Mouse (Mus musculus) left cerebral cortex, adult 2 months (tissue): ENCODE results near the gene Chd9. TPM values are rescaled to one million over a fixed set of nuclear protein-coding genes. Genes with fewer than 3 reads are reported as not detected.

Experiments used
- DNase-seq, 2 experiments: peaks; one replicate each; pipeline ENCODE4 v3.0.0; 2021 to 2022; ENCODE audit warnings: low spot score in 2 of 2, mixed read lengths in 1 of 2; ENCODE audit errors: extremely low spot score in 1 of 2
- H3K27ac ChIP-seq: fragments of 200-600 bp; 2 replicates; pipeline ENCODE4 v1.8.1; 2022
- H3K4me3 ChIP-seq: fragments of 200-600 bp; 2 replicates; pipeline ENCODE4 v1.8.1; 2022
- CTCF ChIP-seq: fragments of 200-600 bp; IDR thresholded peaks from 2 replicates; pipeline ENCODE4 v1.8.1; 2022; ENCODE audit warnings: antibody characterized with exemption, mild to moderate bottlenecking, moderate library complexity
- intact Hi-C: fragments of 180-260 bp; cut with DNase I; formaldehyde crosslinking; loops from one replicate; pipeline ENCODE4 v1.15.1; 2025
- long read RNA-seq, 2 experiments: library from polyadenylated mRNA; stranded (forward); transcript quantifications; one replicate each; pipeline ENCODE4 v2.0.0; 2021; ENCODE audit warnings: borderline mapping rate in 2 of 2
- total RNA-seq, 2 experiments: library from RNA; stranded (reverse); gene quantifications; 2 replicates each; pipeline ENCODE4 v1.2.3; 2021

Chd9 gene
- total RNA-seq, result 100 to 1,000 TPM; 226 to 228 TPM
- long read RNA-seq, experiment 1, full-length matches to known transcripts, result 1 of 361 reads
- long read RNA-seq, experiment 1, partial matches to known transcripts, result 5 of 361 reads
- long read RNA-seq, experiment 1, other reads (novel, unspliced or antisense), result 355 of 361 reads
- long read RNA-seq, experiment 2, partial matches to known transcripts, result 4 of 357 reads
- long read RNA-seq, experiment 2, other reads (novel, unspliced or antisense), result 351 of 357 reads

DNA sequence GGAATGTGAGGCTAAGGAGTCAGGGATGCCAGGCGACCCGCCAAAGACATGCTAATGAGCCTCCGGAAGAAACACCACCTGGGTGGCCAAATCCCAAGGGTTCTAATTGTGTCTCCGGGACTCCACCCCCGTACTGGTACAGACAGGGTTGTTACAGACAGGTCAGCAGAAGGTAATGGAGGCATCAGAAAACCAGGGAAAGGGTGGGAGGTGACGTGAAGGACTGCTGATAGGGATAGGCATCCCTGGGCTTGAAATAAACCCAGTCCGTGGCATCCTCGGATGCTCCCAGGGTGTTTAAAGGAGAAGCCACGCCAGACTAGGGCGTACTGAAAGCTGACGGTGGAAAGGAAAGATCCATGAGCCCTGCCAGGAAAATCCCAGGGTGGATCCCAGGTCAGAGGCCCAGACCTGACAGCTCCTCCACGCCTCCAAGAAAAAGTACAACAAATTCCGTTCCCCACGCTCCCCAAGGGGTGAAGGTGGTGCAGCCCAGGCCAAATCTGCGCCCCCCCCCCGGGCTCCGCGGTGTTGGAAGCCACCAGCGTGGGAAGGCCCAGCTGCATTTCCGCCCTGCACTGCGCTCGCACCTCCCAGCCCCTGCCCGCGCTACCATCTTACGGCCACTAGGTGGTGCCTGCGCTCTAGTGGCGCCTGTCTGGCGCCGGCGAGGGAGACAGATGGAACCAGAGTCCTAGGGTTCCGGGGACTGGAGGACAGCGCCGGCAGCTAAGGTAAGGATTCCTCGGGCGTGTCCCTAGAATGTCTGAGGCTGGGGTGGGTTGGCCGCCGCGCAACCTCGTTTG, at the start of gene Chd9:
Gene Chd9, plus strand, starts transcription at position 172 of the 806 bp plus-strand sequence.
- peak; percentile 97 to 99 for DNase-seq
- Histone ChIP-seq H3K4me3 (peak within 1 kb of the TSS; percentile 80), H3K27ac (peak within 1 kb of the TSS; percentile 93)
- peak; percentile 100 for TF ChIP-seq CTCF
- intact Hi-C loops, result loop anchor here (1.0 to 2.0 kb wide), 3 partner anchors 48 to 190 kb away; no protein-coding TSS in a partner anchor

GRCm38 (mm10) chr8:90791616-90792015, 36.5 kb upstream of the Chd9 start:
- Histone ChIP-seq H3K4me3 (no peak overlapping the region), H3K27ac (no peak overlapping the region)
- DNase-seq, result no peak
- TF ChIP-seq CTCF, result no peak
- intact Hi-C loops, result loop anchor here (5.0 to 10.0 kb wide), 2 partner anchors 84 to 447 kb away; partner anchors contain the start of gene Tox3

DNA sequence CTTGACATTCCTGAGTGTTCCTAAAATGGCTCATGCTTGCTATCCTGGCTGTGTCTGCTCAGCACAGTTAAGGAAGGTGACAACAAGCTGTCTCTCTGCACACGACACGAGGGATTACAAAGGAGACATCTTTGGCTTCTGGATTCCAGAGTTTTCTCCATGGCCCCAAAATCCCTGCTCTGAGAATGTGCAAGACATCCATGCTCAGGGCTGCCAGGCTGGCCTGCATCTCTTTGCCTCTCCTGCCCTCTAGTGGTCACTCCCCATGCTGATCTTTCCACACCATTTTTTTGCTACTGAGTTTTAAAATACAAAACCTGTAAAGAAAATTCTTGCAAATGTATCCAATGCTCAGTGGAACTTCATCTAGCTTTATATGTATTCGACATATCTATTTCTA, 34.4 kb upstream of the Chd9 start:
- no peak overlapping the region for H3K4me3 ChIP-seq
- intact Hi-C loops, result loop anchor here (1.0 to 10.0 kb wide), 4 partner anchors 86 to 943 kb away; partner anchors contain the start of gene Tox3
- no peak overlapping the region for H3K27ac ChIP-seq
- TF ChIP-seq CTCF, result peak; percentile 96
- DNase-seq, result peak; percentile 82

DNA sequence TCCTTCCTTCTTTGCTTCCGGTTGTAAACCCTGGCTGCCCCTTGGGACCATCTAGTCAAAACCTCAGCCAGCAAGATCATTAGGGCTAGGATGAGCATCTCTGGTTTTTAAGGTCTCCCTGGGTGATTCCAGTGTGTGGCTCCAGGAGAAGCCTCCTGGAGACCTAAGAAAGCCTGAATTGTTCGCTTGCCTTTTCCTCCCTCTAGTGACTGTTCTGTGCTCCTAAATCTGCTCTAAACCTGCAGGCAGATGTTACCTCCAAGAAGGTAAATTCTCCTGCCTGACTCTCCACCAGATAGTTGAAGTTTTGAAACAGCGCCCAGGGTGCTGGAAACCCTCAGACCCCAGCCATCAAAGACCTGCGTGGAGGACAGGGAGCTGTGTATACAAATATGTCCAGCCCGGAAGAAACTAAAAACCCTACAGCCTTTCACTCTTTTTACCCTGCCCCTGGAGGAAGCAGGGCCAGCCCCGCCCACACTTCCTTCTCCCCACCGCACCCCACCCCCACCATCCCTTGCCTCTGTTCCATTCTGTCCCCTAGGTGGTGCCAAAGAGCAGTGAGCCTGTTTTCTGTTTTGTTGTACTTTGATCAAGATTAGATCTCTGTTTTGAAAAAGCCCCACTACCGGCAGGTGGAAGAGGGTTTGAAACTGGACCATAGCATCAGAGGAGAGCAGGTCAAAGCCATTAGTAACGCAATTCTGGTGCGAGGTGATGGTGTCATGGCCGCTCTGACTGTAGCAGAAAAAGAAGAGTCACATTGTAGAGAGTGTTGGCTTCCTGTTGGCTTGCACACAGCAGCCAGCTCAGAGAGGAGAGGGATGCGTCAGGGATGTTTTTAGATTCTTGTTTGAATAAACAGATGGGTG, 32.9 kb upstream of the Chd9 start:
- H3K27ac ChIP-seq, result 0 out of 2 replicates have a peak overlapping the region, but pooled peaks have one; percentile 13
- intact Hi-C loops, result loop anchor here (2.0 to 10.0 kb wide), 3 partner anchors 88 to 794 kb away; partner anchors contain the start of gene Tox3
- H3K4me3 ChIP-seq, result no peak overlapping the region
- TF ChIP-seq CTCF, result peak; percentile 66
- peak; percentile 30 to 39 for DNase-seq

DNA sequence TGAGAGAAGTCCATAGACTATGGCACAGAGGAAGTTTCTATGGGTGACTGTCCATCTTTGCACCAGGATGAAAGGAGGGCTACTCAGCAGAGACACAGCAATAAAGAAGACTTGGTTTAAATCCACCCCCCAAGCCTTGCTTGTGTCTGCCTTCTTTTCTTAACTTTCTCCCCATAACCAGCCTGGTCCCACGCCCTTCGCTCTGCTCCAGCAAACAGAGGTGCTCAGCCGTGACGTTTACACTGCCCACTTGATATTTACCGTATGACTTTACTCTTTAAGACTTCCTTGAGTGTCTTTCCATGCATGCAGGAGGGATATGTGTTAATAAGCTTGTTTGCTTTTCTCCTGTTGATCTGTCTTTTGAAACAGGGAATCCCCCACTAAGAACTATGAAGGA, 28.7 kb upstream of the Chd9 start:
- DNase-seq, result no peak
- no peak for TF ChIP-seq CTCF
- H3K4me3 ChIP-seq, result no peak overlapping the region
- intact Hi-C loops, result loop anchor here (10.0 kb wide), 1 partner anchor 455 kb away; the partner anchor contains the start of gene Tox3
- H3K27ac ChIP-seq, result no peak overlapping the region

GRCm38 (mm10) chr8:90813602-90814320, 14.4 kb upstream of the Chd9 start:
- peak; percentile 32 for TF ChIP-seq CTCF
- Histone ChIP-seq H3K4me3 (no peak overlapping the region), H3K27ac (no peak overlapping the region)
- DNase-seq, result no peak
- intact Hi-C loops, result no loop called here

GRCm38 (mm10) chr8:90816061-90816882, 11.9 kb upstream of the Chd9 start:
- Histone ChIP-seq H3K4me3 (no peak overlapping the region), H3K27ac (no peak overlapping the region)
- intact Hi-C loops, result no loop called here
- DNase-seq, result no peak
- no peak for TF ChIP-seq CTCF

DNA sequence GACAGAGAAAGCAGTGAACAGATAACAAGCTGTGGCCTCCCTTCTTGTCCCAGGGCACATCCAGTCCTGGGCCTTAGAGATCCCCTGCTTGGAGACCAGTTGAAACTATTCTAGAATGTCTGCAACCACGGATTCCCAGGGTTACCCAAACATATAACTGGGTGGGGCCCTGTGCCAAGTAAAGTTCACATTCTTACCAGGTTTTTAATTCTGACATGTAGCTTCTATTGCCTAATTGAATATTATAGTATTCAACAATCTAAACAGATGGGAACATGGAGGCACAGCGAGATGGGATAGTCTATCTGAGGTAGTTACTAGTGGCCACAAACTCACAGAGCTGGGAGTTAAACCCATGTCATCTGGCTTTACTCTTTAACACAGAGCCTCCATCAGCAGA, 10.9 kb upstream of the Chd9 start, which contains the start of gene Gm19935:
Gene Gm19935, minus strand, starts transcription at position 101 of the 400 bp plus-strand sequence.
- TF ChIP-seq CTCF, result no peak
- Histone ChIP-seq H3K27ac (no peak within 1 kb of the TSS), H3K4me3 (no peak within 1 kb of the TSS)
- no peak for DNase-seq
- intact Hi-C loops, result no loop called here

- no peak for TF ChIP-seq CTCF
- intact Hi-C loops, result no loop called here
- H3K27ac ChIP-seq, result no peak overlapping the region
- DNase-seq, result no peak
- no peak overlapping the region for H3K4me3 ChIP-seq
These were observed 8.4 kb upstream of the Chd9 start for GRCm38 (mm10) chr8:90819561-90820320.
